Mouse (Mus musculus) large intestine, adult 2 months (tissue): ENCODE results near the gene Hpcal1. TPM values are rescaled to one million over a fixed set of nuclear protein-coding genes. Genes with fewer than 3 reads are reported as not detected.

Source experiments
- DNase-seq: peaks from one replicate; pipeline ENCODE4 v3.0.0-alpha.2; 2012; ENCODE audit warnings: low read depth, low spot score
- WGBS: fragments of 180-500 bp; shearing (Covaris S2); methylation state at CpG from one replicate; pipeline ENCODE4 v1.1.7; 2018; 5-methylcytosine and 5-hydroxymethylcytosine counted together
- polyA plus RNA-seq: library from polyadenylated mRNA; depleted of rRNA; stranded (reverse); fragments of >200 nt; gene quantifications from 2 replicates; pipeline ENCODE4 v1.2.3, GENCODE M21; 2012

Hpcal1 gene
- polyA plus RNA-seq, 1 experiment, result 86.2 TPM

- 95% methylated on average over 2 of the region's 2 CpGs for WGBS
- DNase-seq, result no peak
These were observed 8.5 kb upstream of the Hpcal1 start for GRCm38 (mm10) chr12:17682161-17682560.

- 81% methylated on average over 1 of the region's 1 CpGs for WGBS
- no peak for DNase-seq
These were observed 6.3 kb upstream of the Hpcal1 start for GRCm38 (mm10) chr12:17684315-17684714.

GRCm38 (mm10) chr12:17686116-17686515 is 4.5 kb upstream of the Hpcal1 start:
- WGBS, result 82% methylated on average over 2 of the region's 2 CpGs
- DNase-seq, result no peak

DNA sequence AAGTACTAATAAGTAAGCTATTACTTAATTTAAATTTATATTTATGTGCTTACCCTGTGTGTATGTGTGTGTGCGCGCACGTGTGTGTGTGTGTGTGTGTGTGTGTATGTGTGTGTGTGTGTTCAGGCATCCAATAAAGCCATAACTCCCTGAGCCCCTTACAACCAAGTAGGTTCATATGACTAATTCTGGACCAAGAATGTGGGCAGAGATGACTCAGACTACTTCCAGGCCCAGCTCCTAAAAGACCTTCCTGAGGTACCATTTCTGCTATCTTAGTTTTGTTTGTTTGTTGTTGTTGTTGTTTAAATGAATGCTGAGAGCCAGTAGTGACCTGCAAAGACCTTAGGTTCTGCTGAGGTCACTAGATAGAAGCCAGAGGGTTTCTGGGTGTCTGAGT is 1.7 kb upstream of the Hpcal1 start:
- DNase-seq, result no peak
- 78% methylated on average over 3 of the region's 3 CpGs for WGBS

- no peak for DNase-seq
- 9% methylated on average over 20 of the region's 20 CpGs for WGBS
These were observed 609 bp upstream of the Hpcal1 start for GRCm38 (mm10) chr12:17689931-17690563.

GRCm38 (mm10) chr12:17691320-17691876 is 742 bp downstream of the Hpcal1 start:
- under 1% methylated on average over 30 of the region's 30 CpGs for WGBS

DNA sequence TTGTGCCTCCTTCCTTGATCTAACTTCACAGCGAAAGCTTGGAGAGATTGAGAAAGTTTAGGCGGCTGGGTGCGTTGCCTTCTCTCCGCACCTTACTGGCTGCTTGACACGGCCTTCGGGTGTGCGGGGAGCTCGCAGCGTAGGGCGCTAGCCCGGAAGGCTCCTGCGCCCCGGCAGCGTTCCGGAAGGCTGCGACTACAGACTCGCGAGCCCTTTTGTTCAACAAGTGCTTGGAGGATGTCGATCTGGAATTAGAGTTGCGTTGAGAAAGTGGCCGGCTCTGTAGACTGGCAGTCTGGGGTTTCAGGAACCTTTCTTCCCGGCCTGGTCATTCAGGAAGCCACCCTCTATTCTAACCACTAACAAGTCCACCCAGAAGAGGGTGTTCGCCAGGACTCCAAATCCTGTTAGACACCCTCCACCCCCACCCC is 1.2 kb downstream of the Hpcal1 start:
- no peak for DNase-seq
- under 1% methylated on average over 23 of the region's 23 CpGs for WGBS

More at GRCm38 (mm10) chr12:17691320-17691876, 742 bp downstream of the Hpcal1 start:
- no peak for DNase-seq

DNA sequence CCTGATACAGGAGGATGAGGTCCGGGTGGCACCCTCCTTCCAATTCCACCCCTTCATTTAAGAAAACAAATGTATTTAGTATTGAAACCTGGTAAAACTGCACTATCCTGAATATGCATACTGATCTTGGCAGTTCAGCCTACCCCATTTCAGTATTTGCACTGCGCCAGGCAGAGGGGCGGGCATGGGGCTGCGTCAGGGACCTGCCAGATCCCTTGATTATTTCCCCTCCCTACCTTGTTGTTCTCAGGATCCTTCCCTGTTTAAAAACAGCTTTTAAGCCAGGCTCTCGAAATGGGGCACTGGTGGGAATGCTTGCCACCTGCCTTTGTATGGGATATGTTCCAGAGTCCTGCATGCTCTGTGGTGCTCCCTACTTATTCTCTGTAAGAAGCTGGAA is 1.7 kb downstream of the Hpcal1 start:
- 16% methylated on average over 5 of the region's 5 CpGs for WGBS
- DNase-seq, result no peak

GRCm38 (mm10) chr12:17692953-17693352 is 2.3 kb downstream of the Hpcal1 start:
- DNase-seq, result no peak
- 14% methylated on average over 4 of the region's 4 CpGs for WGBS

DNA sequence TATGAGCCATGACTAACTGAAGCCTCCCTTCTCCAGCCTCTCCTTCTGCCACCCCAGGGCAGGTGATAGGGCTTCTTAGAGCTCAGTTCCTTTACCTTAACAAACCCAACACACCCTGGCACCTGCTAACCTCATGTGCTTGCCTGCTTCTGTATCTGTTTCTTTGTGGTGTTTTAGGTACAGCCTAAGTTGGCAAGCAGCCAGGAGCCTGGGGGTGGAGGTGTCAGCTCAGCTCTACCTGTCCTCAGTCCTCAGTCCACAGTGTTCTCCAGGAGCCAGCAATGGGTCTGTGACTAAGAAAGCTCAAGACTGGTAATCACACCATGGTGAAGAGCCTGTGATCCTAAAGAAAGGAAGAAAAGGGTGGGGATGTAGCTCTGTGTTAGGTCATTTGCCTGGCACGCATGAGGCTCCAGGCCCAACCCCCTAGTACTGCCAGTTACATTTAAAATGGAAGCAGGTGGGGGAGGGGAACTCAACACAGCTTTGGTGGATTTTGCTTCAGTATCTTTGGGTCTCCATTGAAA is 4.0 kb downstream of the Hpcal1 start:
- 33% methylated on average over 1 of the region's 1 CpGs for WGBS

GRCm38 (mm10) chr12:17696395-17696794 is 5.7 kb downstream of the Hpcal1 start:
- 88% methylated on average over 7 of the region's 7 CpGs for WGBS
- no peak for DNase-seq

More for the DNA sequence above, 4.0 kb downstream of the Hpcal1 start:
- no peak for DNase-seq

DNA sequence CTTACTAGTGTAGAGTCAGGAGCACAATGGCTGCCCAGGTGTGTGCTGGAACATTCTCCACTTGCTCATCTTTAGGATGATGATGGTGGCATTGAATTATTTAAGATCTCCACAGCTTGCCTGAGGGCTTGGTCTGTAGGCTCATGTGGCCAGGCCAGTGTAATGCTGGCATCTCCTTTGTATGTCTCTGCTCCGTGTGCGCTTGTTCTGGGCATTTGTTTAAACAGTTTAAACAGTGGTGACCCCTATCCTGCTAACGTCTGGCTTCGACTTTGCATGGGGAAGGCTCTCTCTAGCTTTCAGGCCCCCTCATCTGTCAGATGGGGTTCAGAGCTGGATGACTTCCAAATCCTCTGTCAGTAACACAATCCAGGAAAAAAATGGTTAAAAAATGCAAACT is 8.3 kb downstream of the Hpcal1 start:
- WGBS, result 66% methylated on average over 4 of the region's 4 CpGs
- no peak for DNase-seq

- DNase-seq, result no peak
- 76% methylated on average over 1 of the region's 1 CpGs for WGBS
These were observed 8.8 kb downstream of the Hpcal1 start for GRCm38 (mm10) chr12:17699480-17699879.

- no peak for DNase-seq
- 57% methylated on average over 5 of the region's 5 CpGs for WGBS
These were observed 10.6 kb downstream of the Hpcal1 start for GRCm38 (mm10) chr12:17701131-17701720.

DNA sequence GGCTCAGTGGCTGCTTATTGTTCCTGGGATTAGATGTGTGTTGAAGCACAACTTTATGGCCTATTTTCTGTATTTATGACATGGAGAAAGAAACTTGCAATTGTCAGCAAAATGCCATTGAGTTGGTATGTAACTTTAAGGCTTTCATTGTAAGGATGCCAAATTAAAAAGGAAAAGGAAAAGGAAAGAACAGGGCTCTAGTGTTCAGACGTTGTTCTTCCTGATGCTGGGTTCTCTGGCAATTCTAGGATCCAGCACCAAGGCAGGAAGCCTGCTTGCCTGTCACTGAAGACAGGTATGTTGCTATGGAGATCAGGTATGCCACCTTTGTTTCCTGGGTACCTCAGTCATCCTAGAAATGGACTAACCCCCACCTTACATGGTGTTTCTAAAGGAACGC is 11.1 kb downstream of the Hpcal1 start:
- no peak for DNase-seq
- WGBS, result 32% methylated on average over 2 of the region's 2 CpGs

GRCm38 (mm10) chr12:17702257-17702943 is 11.7 kb downstream of the Hpcal1 start:
- no peak for DNase-seq
- 24% methylated on average over 9 of the region's 9 CpGs for WGBS

- WGBS, result 75% methylated on average over 6 of the region's 6 CpGs
- DNase-seq, result no peak
These were observed 12.3 kb downstream of the Hpcal1 start for GRCm38 (mm10) chr12:17702944-17703335.

DNA sequence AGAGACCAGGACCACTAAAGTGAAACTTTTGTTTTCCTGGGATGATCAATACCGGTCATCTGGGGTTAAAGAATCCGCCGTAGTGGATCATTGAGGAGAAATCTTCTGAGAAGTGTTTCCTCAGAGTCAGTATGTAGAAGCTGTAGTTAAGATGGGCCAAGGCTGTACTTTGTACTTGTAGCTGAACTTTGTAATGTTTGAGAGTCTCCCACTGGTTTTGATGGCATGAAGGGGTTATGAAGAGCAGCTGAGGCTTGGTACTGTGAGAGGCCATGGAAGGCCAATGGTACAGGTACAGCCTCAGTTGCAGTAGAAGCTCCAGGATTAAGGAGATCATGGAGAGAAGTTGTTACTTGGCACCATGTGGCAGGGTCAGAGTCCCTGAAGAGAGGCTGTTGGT is 13.2 kb downstream of the Hpcal1 start:
- DNase-seq, result no peak
- 84% methylated on average over 3 of the region's 3 CpGs for WGBS

DNA sequence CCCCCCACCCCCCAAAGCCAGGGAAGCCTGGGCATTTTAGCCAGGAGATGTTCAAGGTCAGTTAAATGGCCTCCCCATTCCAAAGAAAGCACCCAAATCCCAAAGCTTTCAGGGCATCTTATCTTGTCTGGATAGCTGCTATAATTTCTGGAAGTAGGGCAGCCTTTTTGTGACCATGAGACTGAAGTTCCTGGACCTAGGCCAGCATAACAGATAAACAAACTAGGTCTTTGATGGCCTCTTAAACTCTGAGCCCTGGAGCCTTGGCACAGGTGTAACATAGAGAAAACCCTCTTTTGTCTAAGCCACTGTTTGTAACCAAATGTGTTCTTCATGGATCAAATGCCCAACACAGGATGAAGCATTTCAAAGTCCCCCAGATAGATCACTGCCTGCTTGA is 16.8 kb downstream of the Hpcal1 start:
- DNase-seq, result no peak

- 47% methylated on average over 4 of the region's 4 CpGs for WGBS
- DNase-seq, result no peak
These were observed 18.8 kb downstream of the Hpcal1 start for GRCm38 (mm10) chr12:17709451-17709850.
